Mouse (Mus musculus) kidney, embryonic 14.5 days (tissue): Measurements from ENCODE around the gene Hfe2. TPM values are rescaled to one million over a fixed set of nuclear protein-coding genes. Genes with fewer than 3 reads are reported as not detected.
"Not testable (repeated sequence)": the region's sequence is repeated elsewhere in the genome, so short reads cannot be mapped to it uniquely, and the experiment has no call there.

Experiments used
- ATAC-seq: fragments of 200-750 bp; cut with Nextera tagmentation; 2 replicates; pipeline ENCODE4 v1.8.0; 2017; ENCODE audit warnings: moderate number of reproducible peaks, mild to moderate bottlenecking, moderate TSS enrichment, moderate library complexity; ENCODE audit not compliant: low FRiP score, low TSS enrichment
- H3K27ac ChIP-seq: fragments of 300-500 bp; sonication (generic); 2 replicates; pipeline ENCODE4 v1.5.1; 2014; ENCODE audit warnings: low read depth, mild to moderate bottlenecking, low read length, moderate library complexity, mixed read lengths
- H3K27me3 ChIP-seq: fragments of 300-500 bp; sonication (generic); 2 replicates; pipeline ENCODE4 v1.6.1; 2014; ENCODE audit warnings: mild to moderate bottlenecking, low read length; ENCODE audit not compliant: control insufficient read depth, insufficient read depth
- H3K36me3 ChIP-seq: fragments of 300-500 bp; sonication (generic); 2 replicates; pipeline ENCODE4 v1.6.1; 2014; ENCODE audit warnings: low read length, mixed read lengths; ENCODE audit not compliant: control insufficient read depth, insufficient read depth
- H3K4me1 ChIP-seq: fragments of 300-500 bp; sonication (generic); 2 replicates; pipeline ENCODE4 v1.6.1; 2014; ENCODE audit warnings: low read length, mixed read lengths; ENCODE audit not compliant: control insufficient read depth, insufficient read depth
- H3K4me2 ChIP-seq: fragments of 300-500 bp; sonication (generic); replicated peaks from 2 replicates; pipeline ENCODE4 v1.6.1; 2014; ENCODE audit warnings: low read depth, mild to moderate bottlenecking, low read length
- H3K4me3 ChIP-seq: fragments of 300-500 bp; sonication (generic); 2 replicates; pipeline ENCODE4 v1.5.1; 2014; ENCODE audit warnings: mild to moderate bottlenecking, low read length
- H3K9ac ChIP-seq: fragments of 300-500 bp; sonication (generic); 2 replicates; pipeline ENCODE4 v1.6.1; 2014; ENCODE audit warnings: low read depth, mild to moderate bottlenecking, low read length, moderate library complexity
- H3K9me3 ChIP-seq: fragments of 300-500 bp; sonication (generic); 2 replicates; pipeline ENCODE4 v1.6.1; 2016; ENCODE audit warnings: low read length; ENCODE audit not compliant: control insufficient read depth
- WGBS: fragments of 180-500 bp; shearing (Covaris S2); extraction: QIAGEN DNeasy Blood & Tissue Kit; methylation state at CpG from one replicate; pipeline ENCODE4 v1.1.7; 2014; 5-methylcytosine and 5-hydroxymethylcytosine counted together
- polyA plus RNA-seq: library from polyadenylated mRNA; unstranded; fragments of >200 nt; fragmentation: Nextera tagmentation; extraction: Ambion mirVana; gene quantifications from 2 replicates; pipeline ENCODE4 v1.2.1, GENCODE M21; 2014

The Hfe2 gene
- polyA plus RNA-seq, 1 experiment from 2014 or later = 0.20 TPM

DNA sequence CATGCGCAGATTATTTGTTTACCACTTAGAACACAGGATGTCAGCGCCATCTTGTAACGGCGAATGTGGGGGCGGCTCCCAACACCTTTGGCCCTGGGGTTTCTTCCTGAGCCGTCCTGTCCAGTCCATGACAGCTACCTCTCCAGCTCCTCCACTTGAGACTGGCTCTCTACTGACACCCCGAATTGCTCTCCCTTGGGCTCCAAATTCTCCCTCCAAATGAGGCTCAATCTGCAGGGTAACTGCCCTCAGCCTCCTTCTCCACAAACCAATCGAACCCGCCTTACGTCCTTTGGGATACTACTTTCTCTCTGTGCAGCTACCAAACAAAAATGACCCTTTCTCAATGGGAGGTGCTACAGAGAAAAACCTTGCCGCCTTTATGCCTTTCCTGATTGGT is 30.5 kb upstream of the Hfe2 start:
- not testable (repeated sequence) for H3K4me1 ChIP-seq, H3K27ac ChIP-seq, H3K4me3 ChIP-seq, ATAC-seq, H3K4me2 ChIP-seq, H3K9ac ChIP-seq, H3K36me3 ChIP-seq, H3K9me3 ChIP-seq, H3K27me3 ChIP-seq
- 93% methylated on average over 5 of the region's 11 CpGs for WGBS

DNA sequence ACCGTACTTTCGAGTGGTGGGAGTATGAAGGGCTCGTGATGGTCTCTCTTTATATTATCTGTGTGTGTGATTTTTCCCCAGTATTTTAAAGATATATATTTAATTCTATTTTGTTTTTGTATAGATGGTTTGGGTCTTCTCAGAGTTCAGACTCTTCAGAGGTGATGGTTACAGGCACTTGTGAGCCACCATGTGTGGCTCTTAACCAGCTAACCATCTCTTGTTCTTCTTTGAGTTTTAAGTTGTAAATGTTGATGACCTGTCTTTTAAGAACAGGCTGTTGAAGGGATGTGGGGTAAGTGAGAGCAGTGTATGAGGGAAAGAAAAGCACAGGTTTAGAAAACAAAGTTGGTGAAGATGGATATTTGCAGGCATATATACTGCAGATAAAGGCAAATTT is 30.1 kb upstream of the Hfe2 start:
- Histone ChIP-seq H3K27me3 (no peaks in the 10 kb centered on the region), H3K4me3 (no peak overlapping the region), H3K36me3 (no peaks in the 10 kb centered on the region), H3K9ac (no peak overlapping the region), H3K27ac (no peak overlapping the region), H3K4me1 (no peaks in the 10 kb centered on the region), H3K9me3 (no peaks in the 10 kb centered on the region), H3K4me2 (no peak overlapping the region)
- WGBS = 98% methylated on average over 3 of the region's 3 CpGs
- ATAC-seq = no peak

DNA sequence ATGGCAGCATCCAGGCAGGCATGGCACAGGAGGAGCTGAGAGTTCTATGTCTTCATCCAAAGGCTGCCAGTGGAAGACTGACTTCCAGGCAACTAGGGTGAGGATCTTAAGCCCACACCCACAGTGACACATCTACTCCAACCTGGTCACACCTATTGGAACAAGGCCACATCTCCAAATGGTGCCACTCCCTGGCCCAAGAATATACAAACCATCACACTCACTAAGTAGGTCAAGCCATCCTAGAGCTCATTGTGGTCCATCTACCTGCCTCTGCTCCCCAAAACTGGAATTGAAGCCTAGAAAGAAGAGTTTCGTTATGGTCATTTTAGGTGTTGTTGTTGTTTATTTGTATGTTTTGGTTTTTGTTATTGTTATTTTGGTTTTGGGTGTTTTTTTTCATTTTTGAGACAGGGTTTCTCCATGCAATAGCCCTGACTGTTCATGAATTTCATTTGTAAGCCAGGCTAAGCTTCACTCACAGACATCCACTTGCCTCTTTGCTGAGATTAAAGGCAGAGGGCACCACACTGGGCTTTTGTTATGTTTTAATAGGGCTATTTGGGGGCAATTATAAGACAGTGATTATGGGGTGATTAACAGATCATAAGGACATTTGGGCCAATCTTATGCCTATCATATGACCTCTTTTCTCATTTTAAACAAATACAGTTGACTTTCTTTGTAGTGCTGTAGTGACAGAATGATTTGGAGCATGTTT is 29.3 kb upstream of the Hfe2 start:
- H3K4me2 ChIP-seq = no peak overlapping the region
- H3K36me3 ChIP-seq = no peaks in the 10 kb centered on the region
- ATAC-seq = no peak
- no peak overlapping the region for H3K27ac ChIP-seq
- no peak overlapping the region for H3K9ac ChIP-seq
- WGBS = 92% methylated on average over 1 of the region's 1 CpGs
- no peaks in the 10 kb centered on the region for H3K4me1 ChIP-seq
- no peak overlapping the region for H3K4me3 ChIP-seq
- no peaks in the 10 kb centered on the region for H3K9me3 ChIP-seq
- no peaks in the 10 kb centered on the region for H3K27me3 ChIP-seq

DNA sequence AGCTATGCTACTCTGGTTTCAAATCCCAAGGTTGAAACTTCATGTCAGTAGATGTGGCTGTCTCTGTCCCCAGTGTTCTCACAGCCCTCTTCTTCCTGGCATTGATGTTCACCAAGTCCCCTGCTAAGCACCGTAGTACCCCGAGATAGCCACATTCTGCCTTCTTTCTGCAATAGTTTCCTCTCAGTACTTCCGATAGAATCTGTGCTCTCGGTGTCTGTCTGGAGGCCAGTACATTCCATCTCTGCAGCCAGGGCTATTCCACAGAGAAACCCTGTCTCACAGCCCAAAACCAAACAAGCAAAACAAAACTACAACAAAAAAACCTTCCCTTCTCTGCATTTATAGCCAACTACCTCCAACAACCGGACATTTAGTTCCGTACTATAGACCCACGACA is 28.8 kb upstream of the Hfe2 start:
- Histone ChIP-seq H3K4me3 (0 out of 2 replicates have a peak overlapping the region, but pooled peaks have one; percentile 6), H3K27me3 (no peaks in the 10 kb centered on the region), H3K4me1 (no peaks in the 10 kb centered on the region), H3K27ac (no peak overlapping the region), H3K36me3 (no peaks in the 10 kb centered on the region), H3K9ac (no peak overlapping the region), H3K9me3 (no peaks in the 10 kb centered on the region), H3K4me2 (peak overlapping the region; percentile 60)
- WGBS = 45% methylated on average over 7 of the region's 7 CpGs
- no peak for ATAC-seq

DNA sequence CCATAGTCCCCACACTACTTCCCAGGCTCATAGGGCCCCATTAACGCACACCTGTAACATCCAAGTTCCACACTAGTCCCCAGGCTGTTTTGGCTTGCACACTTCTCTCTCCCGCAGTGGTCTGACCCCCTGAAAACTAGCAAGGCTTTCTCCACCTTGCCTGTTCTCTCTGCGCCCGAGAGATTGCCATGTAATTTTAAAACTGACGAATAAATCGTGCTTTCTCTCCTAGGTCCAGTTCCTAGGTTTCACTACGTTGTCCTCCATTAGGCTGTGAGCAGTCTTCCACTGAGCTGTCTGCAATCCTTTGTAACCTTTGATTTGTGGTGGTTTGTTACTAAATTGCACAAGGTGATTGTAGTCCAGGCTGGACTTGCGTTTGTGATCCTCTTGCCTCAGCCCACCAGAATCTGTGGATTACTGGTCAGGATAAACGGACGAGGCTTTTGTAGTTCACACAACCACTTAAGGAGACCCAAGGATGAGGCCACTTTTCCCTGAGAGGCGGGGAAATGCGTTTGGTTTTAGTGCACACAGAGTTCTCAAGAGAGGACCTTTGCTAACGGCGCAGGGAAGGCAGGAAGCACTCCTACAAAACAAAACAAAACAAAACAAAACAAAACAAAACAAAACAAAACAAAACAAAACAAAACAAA is 28.2 kb upstream of the Hfe2 start:
- H3K9ac ChIP-seq = peak overlapping the region; percentile 25; the same call in 1 of the 2 replicates
- WGBS = 12% methylated on average over 14 of the region's 14 CpGs
- not testable (repeated sequence) for H3K27ac ChIP-seq, H3K36me3 ChIP-seq, H3K9me3 ChIP-seq, H3K4me1 ChIP-seq, ATAC-seq, H3K27me3 ChIP-seq
- peak overlapping the region; percentile 60 for H3K4me2 ChIP-seq
- H3K4me3 ChIP-seq = peak overlapping the region; percentile 48

DNA sequence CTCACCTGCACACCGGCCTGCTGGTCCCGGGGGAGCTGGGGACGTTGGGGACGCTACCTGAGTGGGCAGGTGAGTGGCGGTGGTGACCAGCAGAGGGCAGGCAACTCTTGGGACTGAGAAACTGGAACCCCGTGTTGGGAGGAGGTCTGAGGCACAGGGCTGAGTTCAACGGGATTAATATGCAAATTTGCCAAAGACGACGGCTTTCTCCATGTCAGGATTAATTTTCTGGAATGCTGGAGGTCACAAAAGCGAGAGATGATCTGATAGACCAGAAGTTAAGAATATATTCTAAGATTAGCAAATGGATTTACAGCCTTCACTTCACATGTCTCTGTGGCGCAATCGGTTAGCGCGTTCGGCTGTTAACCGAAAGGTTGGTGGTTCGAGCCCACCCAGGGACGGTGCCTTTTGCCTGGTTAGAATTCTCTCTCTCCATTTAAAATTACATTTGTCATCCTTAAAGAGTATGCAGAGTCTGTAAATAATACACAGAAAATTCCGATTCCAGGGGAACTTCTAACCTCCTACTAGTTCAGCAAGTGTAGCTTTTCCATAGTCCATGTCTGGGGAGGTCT is 27.4 kb upstream of the Hfe2 start:
- WGBS = under 1% methylated on average over 19 of the region's 19 CpGs
- no peaks in the 10 kb centered on the region for H3K9me3 ChIP-seq
- ATAC-seq = peak; percentile 22
- peak overlapping the region; percentile 25 for H3K9ac ChIP-seq
- no peaks in the 10 kb centered on the region for H3K4me1 ChIP-seq
- H3K27me3 ChIP-seq = no peaks in the 10 kb centered on the region
- H3K27ac ChIP-seq = no peak overlapping the region
- H3K4me3 ChIP-seq = peak overlapping the region; percentile 48
- H3K4me2 ChIP-seq = peak overlapping the region; percentile 60
- H3K36me3 ChIP-seq = no peaks in the 10 kb centered on the region

DNA sequence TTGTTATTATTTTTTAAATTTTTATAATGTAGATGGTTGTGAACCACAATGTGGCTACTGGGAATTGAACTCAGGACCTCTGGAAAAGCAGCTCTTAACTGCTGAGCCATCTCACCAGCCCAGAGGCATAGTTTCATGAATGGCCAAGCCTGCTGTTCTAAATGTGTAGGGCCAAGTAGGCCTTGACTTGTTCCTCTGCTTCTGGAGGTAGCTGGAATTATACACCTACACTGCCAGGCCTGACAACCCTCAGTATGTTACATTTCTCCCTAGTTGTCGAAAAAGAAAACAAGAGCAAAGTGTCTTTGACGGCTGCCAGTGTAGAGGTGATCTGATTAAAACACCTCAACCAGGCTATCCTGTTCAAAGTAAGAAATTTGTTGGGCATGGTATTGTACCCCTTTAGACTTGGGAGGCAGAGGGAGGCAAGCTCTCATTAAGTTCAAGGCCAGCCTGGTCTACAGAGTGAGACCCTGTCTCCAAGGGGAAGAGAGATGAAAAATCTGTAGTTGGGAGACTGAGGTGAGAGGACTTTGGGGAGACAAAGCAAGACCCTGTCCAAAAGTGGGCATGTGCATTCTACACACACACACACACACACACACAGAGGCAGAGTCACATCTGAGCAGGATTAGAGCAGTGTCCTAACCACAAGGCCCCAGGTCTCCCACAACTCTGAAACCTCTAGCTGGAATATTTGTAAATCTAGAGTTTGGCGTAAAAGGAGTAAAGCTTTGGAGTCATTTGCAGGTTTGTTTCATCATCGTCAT is 26.3 kb upstream of the Hfe2 start:
- no peak for ATAC-seq
- Histone ChIP-seq H3K27ac (no peak overlapping the region), H3K9me3 (no peaks in the 10 kb centered on the region), H3K27me3 (no peaks in the 10 kb centered on the region), H3K36me3 (no peaks in the 10 kb centered on the region), H3K9ac (no peak overlapping the region), H3K4me3 (peak overlapping the region; percentile 81; the same call in 1 of the 2 replicates), H3K4me2 (no peak overlapping the region; the same call in 1 of the 2 replicates), H3K4me1 (peaks cover 3% of the 10 kb centered on the region; the same call in 1 of the 2 replicates)
- WGBS = 83% methylated on average over 4 of the region's 4 CpGs

DNA sequence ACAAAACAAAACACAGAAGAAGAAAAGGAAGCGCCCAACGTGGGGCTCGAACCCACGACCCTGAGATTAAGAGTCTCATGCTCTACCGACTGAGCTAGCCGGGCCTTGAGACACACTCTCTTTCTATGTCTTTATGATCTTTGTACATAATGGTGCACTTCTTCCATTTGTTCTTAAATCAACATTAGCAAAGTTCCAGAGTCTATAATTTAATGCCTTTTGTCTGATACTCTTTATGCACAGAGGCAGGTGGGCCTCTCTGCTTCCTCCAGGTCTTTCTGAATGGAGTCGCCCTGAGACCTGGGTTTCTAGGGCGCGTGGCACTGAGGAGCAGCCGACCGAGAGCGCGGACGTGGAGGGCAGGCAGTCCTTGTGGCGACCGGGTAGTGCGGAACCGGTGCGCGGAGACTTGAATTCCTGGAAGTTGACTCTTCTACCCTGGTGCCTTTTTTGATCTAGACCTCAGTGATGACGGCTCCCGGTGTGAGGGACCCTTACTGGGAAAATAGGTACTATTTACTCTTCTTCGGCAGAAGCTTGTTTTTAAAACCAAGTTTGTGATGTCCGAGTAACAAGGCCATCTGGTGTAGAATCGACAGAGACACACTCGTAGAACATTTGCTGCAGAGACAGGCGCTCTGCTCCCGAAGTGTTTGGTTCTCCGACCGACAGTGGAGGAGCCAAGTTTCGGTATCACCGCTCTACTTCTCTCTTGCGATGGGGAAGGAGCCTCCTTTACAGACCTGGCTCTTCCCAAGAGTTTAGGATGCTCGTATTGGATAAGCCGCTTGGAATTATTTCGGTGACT is 25.3 kb upstream of the Hfe2 start:
- Histone ChIP-seq H3K36me3 (no peaks in the 10 kb centered on the region), H3K4me3 (peak overlapping the region; percentile 81), H3K27ac (peak overlapping the region; percentile 84), H3K27me3 (no peaks in the 10 kb centered on the region), H3K9ac (peak overlapping the region; percentile 73), H3K9me3 (no peaks in the 10 kb centered on the region), H3K4me2 (peak overlapping the region; percentile 37), H3K4me1 (peaks cover 3% of the 10 kb centered on the region; the same call in 1 of the 2 replicates)
- peak; percentile 40 for ATAC-seq
- under 1% methylated on average over 36 of the region's 36 CpGs for WGBS
